Mouse (Mus musculus) embryonic facial prominence, embryonic 14.5 days (tissue): ENCODE data around the gene Rdh16. TPM values are rescaled to one million over a fixed set of nuclear protein-coding genes. Genes with fewer than 3 reads are reported as not detected.
"Not testable (repeated sequence)": the region's sequence is repeated elsewhere in the genome, so short reads cannot be mapped to it uniquely, and the experiment has no call there.

Experiments used
- ATAC-seq: fragments of 200-750 bp; cut with Nextera tagmentation; 2 replicates; pipeline ENCODE4 v1.8.0; 2017; ENCODE audit warnings: low read depth, moderate number of reproducible peaks, moderate TSS enrichment
- DNase-seq: peaks from one replicate; pipeline ENCODE4 v3.0.0-alpha.2; 2015; ENCODE audit warnings: low spot score
- H3K27ac ChIP-seq: fragments of 300-500 bp; sonication (generic); replicated peaks from 2 replicates; pipeline ENCODE4 v1.5.1; 2014; ENCODE audit warnings: low read depth, mild to moderate bottlenecking, low read length, moderate library complexity
- H3K27me3 ChIP-seq: fragments of 300-500 bp; sonication (generic); replicated peaks from 2 replicates; pipeline ENCODE4 v1.6.1; 2014; ENCODE audit warnings: low read length; ENCODE audit not compliant: control insufficient read depth, insufficient read depth
- H3K36me3 ChIP-seq: fragments of 300-500 bp; sonication (generic); 2 replicates; pipeline ENCODE4 v1.6.1; 2014; ENCODE audit warnings: low read length, mixed read lengths; ENCODE audit not compliant: control insufficient read depth, insufficient read depth
- H3K4me1 ChIP-seq: fragments of 300-500 bp; sonication (generic); 2 replicates; pipeline ENCODE4 v1.6.1; 2014; ENCODE audit warnings: antibody characterized with exemption, low read length; ENCODE audit not compliant: control insufficient read depth, insufficient read depth
- H3K4me2 ChIP-seq: fragments of 300-500 bp; sonication (generic); 2 replicates; pipeline ENCODE4 v1.6.1; 2014; ENCODE audit warnings: low read depth, mild to moderate bottlenecking, low read length, moderate library complexity, mixed read lengths
- H3K4me3 ChIP-seq: fragments of 300-500 bp; sonication (generic); 2 replicates; pipeline ENCODE4 v1.5.1; 2014; ENCODE audit warnings: low read depth, mild to moderate bottlenecking, low read length
- H3K9ac ChIP-seq: fragments of 300-500 bp; sonication (generic); 2 replicates; pipeline ENCODE4 v1.6.1; 2014; ENCODE audit warnings: low read depth, mild to moderate bottlenecking, low read length, moderate library complexity, mixed read lengths
- H3K9me3 ChIP-seq: fragments of 300-500 bp; sonication (generic); 2 replicates; pipeline ENCODE4 v1.6.1; 2016; ENCODE audit warnings: low read length; ENCODE audit not compliant: control insufficient read depth
- WGBS: fragments of 180-500 bp; shearing (Covaris S2); extraction: QIAGEN DNeasy Blood & Tissue Kit; methylation state at CpG from one replicate; pipeline ENCODE4 v1.1.7; 2014; 5-methylcytosine and 5-hydroxymethylcytosine counted together
- polyA plus RNA-seq: library from polyadenylated mRNA; unstranded; fragments of >200 nt; fragmentation: Nextera tagmentation; extraction: Ambion mirVana; gene quantifications from 2 replicates; pipeline ENCODE4 v1.2.1, GENCODE M21; 2014

Gene Rdh16
- polyA plus RNA-seq, 1 experiment from 2014 or later, result not detected

GRCm38 (mm10) chr10:127766564-127766963 is 34.4 kb upstream of the Rdh16 start:
- no peak overlapping the region for H3K27ac ChIP-seq
- 73% methylated on average over 1 of the region's 1 CpGs for WGBS
- no peaks in the 10 kb centered on the region for H3K36me3 ChIP-seq
- no peaks in the 10 kb centered on the region for H3K4me1 ChIP-seq
- H3K9ac ChIP-seq, result no peak overlapping the region
- no peak overlapping the region for H3K4me3 ChIP-seq
- no peaks in the 10 kb centered on the region for H3K27me3 ChIP-seq
- H3K4me2 ChIP-seq, result no peak overlapping the region
- H3K9me3 ChIP-seq, result no peaks in the 10 kb centered on the region
- ATAC-seq, result no peak
- no peak for DNase-seq

GRCm38 (mm10) chr10:127776011-127776410 is 24.9 kb upstream of the Rdh16 start, which contains the start of gene Rdh9:
Gene Rdh9, plus strand, starts transcription at chr10:127776386.
- Histone ChIP-seq H3K4me2 (no peak within 1 kb of the TSS), H3K27ac (no peak within 1 kb of the TSS), H3K4me3 (no peak within 1 kb of the TSS), H3K4me1 (no peaks in the 10 kb centered on the region), H3K36me3 (no peaks in the 10 kb centered on the region), H3K9ac (no peak within 1 kb of the TSS), H3K27me3 (no peaks in the 10 kb centered on the region), H3K9me3 (no peaks in the 10 kb centered on the region)
- no peak for DNase-seq
- 73% methylated on average over 2 of the region's 2 CpGs for WGBS
- ATAC-seq, result no peak

GRCm38 (mm10) chr10:127782321-127782720 is 18.6 kb upstream of the Rdh16 start:
- not testable (repeated sequence) for H3K4me2 ChIP-seq, DNase-seq, H3K27ac ChIP-seq, H3K4me3 ChIP-seq, H3K4me1 ChIP-seq, H3K9ac ChIP-seq, H3K27me3 ChIP-seq, ATAC-seq, H3K9me3 ChIP-seq, H3K36me3 ChIP-seq
- 94% methylated on average over 17 of the region's 17 CpGs for WGBS

- H3K4me1 ChIP-seq, H3K9me3 ChIP-seq, H3K27ac ChIP-seq, DNase-seq, H3K27me3 ChIP-seq, ATAC-seq, H3K4me3 ChIP-seq, H3K36me3 ChIP-seq, H3K4me2 ChIP-seq, H3K9ac ChIP-seq: not testable (repeated sequence)
- 82% methylated on average over 1 of the region's 1 CpGs for WGBS
These were observed 15.5 kb upstream of the Rdh16 start for GRCm38 (mm10) chr10:127785411-127785810.

- H3K4me1 ChIP-seq, result no peaks in the 10 kb centered on the region
- no peaks in the 10 kb centered on the region for H3K9me3 ChIP-seq
- H3K36me3 ChIP-seq, result no peaks in the 10 kb centered on the region
- no peak overlapping the region for H3K9ac ChIP-seq
- DNase-seq, result no peak
- H3K27me3 ChIP-seq, result no peaks in the 10 kb centered on the region
- no peak overlapping the region for H3K4me2 ChIP-seq
- no peak for ATAC-seq
- H3K4me3 ChIP-seq, result no peak overlapping the region
- H3K27ac ChIP-seq, result no peak overlapping the region
- WGBS, result 71% methylated on average over 1 of the region's 1 CpGs
These were observed 1.7 kb upstream of the Rdh16 start for GRCm38 (mm10) chr10:127799295-127799694.

- Histone ChIP-seq H3K27me3 (no peaks in the 10 kb centered on the region), H3K4me2 (no peak overlapping the region), H3K36me3 (no peaks in the 10 kb centered on the region), H3K9me3 (no peaks in the 10 kb centered on the region), H3K4me3 (no peak overlapping the region), H3K27ac (no peak overlapping the region), H3K4me1 (no peaks in the 10 kb centered on the region), H3K9ac (no peak overlapping the region)
- no peak for ATAC-seq
- DNase-seq, result no peak
- 68% methylated on average over 2 of the region's 2 CpGs for WGBS
These were observed 660 bp downstream of the Rdh16 start for GRCm38 (mm10) chr10:127801612-127802011.

GRCm38 (mm10) chr10:127802236-127802635 is 1.3 kb downstream of the Rdh16 start:
- H3K4me1 ChIP-seq, result no peaks in the 10 kb centered on the region
- no peak for ATAC-seq
- no peak overlapping the region for H3K4me2 ChIP-seq
- WGBS, result 69% methylated on average over 5 of the region's 5 CpGs
- H3K36me3 ChIP-seq, result no peaks in the 10 kb centered on the region
- H3K9ac ChIP-seq, result no peak overlapping the region
- H3K9me3 ChIP-seq, result no peaks in the 10 kb centered on the region
- no peak overlapping the region for H3K4me3 ChIP-seq
- DNase-seq, result no peak
- no peaks in the 10 kb centered on the region for H3K27me3 ChIP-seq
- no peak overlapping the region for H3K27ac ChIP-seq

- no peaks in the 10 kb centered on the region for H3K9me3 ChIP-seq
- DNase-seq (no peak), ATAC-seq (no peak)
- WGBS, result 66% methylated on average over 7 of the region's 7 CpGs
- H3K27me3 ChIP-seq, result no peaks in the 10 kb centered on the region
- H3K4me3 ChIP-seq, result no peak overlapping the region
- H3K27ac ChIP-seq, result no peak overlapping the region
- H3K4me2 ChIP-seq, result no peak overlapping the region
- H3K9ac ChIP-seq, result no peak overlapping the region
- H3K4me1 ChIP-seq, result no peaks in the 10 kb centered on the region
- no peaks in the 10 kb centered on the region for H3K36me3 ChIP-seq
These were observed 3.5 kb downstream of the Rdh16 start for GRCm38 (mm10) chr10:127804416-127804815.

- Histone ChIP-seq H3K36me3 (no peaks in the 10 kb centered on the region), H3K27me3 (no peaks in the 10 kb centered on the region), H3K9me3 (0 out of 2 replicates have a peak, but pooled peaks cover 2% of the 10 kb centered on the region), H3K27ac (no peak overlapping the region), H3K4me3 (no peak overlapping the region), H3K4me2 (no peak overlapping the region), H3K4me1 (no peaks in the 10 kb centered on the region), H3K9ac (no peak overlapping the region)
- DNase-seq (no peak), ATAC-seq (no peak)
These were observed 14.9 kb downstream of the Rdh16 start for GRCm38 (mm10) chr10:127815888-127816287.
